Mouse (Mus musculus): Measurements from ENCODE around the gene Cat. TPM values are rescaled to one million over a fixed set of nuclear protein-coding genes. Genes with fewer than 3 reads are reported as not detected.

Gene Cat
- polyA plus RNA-seq, 1 experiment from 2014 or later: 173 TPM

DNA sequence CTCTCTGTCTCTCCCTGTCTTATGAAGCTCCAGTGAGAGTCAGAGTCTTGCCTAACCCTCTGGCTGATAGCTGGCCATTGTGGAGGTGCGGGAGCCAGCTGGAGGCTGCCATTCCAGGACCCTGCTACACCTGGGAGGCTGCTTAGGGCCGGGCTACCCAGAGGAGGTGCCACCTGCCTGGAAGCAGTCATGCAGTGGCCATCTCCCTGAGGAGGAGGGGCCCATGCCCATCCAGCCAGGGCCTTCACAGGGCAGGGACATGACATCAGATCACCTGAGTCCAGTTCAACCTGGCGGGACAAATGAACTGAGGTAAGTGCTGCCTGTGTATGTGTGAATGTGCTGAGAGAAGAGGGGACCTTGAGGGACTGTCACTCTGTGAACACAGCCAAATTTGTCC lies 73.1 kb downstream of the Cat start:
- Histone ChIP-seq H3K9ac (ENCODE audit: low read depth, low read length) (no peak overlapping the region), H3K4me2 (replicated peaks; ENCODE audit: low read depth) (no peak overlapping the region), H3K9me3 (ENCODE audit: control insufficient read depth) (no peaks in the 10 kb centered on the region), H3K27ac (ENCODE audit: low read depth, low read length) (no peak overlapping the region), H3K4me1 (replicated peaks; ENCODE audit: control insufficient read depth, insufficient read depth, low read length) (no peaks in the 10 kb centered on the region), H3K27me3 (replicated peaks; ENCODE audit: control insufficient read depth, insufficient read depth, low read length) (no peaks in the 10 kb centered on the region), H3K36me3 (ENCODE audit: control insufficient read depth, insufficient read depth) (no peaks in the 10 kb centered on the region), H3K4me3 (ENCODE audit: low read depth, low read length) (no peak overlapping the region)
- 80% methylated on average over 3 of the region's 3 CpGs for WGBS
- no peak for TF ChIP-seq CTCF (IDR thresholded peaks at IDR 0.05; ENCODE audit: low read depth)
- no peak for ATAC-seq

DNA sequence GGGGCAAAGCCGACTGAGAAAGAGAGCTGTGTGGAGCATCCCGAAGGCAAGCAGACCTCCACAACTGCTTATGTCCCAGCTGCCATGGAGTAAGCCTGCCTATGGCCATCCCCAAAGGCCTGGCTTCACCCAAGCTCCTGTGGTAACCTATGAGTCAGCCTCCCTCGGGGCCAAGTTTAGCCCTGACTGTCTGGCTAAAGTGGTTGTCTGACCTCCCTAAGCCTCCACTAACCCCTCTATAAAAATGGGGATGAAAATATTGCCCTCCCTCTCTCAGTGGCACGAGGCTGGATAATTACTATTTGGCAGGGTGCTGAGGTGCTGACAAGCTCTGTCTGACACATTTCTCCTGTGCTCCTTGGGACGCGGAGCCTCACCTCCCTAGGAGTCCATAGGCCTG lies 73.6 kb downstream of the Cat start, which contains the start of gene Elf5:
Gene Elf5 (plus strand): TSS at position 341 of the 400 bp plus-strand sequence.
- ATAC-seq: no peak
- H3K27me3 ChIP-seq (replicated peaks; ENCODE audit: control insufficient read depth, insufficient read depth, low read length): no peaks in the 10 kb centered on the region
- WGBS: 78% methylated on average over 6 of the region's 6 CpGs
- H3K4me1 ChIP-seq (replicated peaks; ENCODE audit: control insufficient read depth, insufficient read depth, low read length): no peaks in the 10 kb centered on the region
- H3K4me2 ChIP-seq (replicated peaks; ENCODE audit: low read depth): no peak within 1 kb of the TSS
- H3K9ac ChIP-seq (ENCODE audit: low read depth, low read length): no peak within 1 kb of the TSS
- no peaks in the 10 kb centered on the region for H3K36me3 ChIP-seq (ENCODE audit: control insufficient read depth, insufficient read depth)
- TF ChIP-seq CTCF (IDR thresholded peaks at IDR 0.05; ENCODE audit: low read depth): no peak
- no peak within 1 kb of the TSS for H3K4me3 ChIP-seq (ENCODE audit: low read depth, low read length)
- H3K27ac ChIP-seq (ENCODE audit: low read depth, low read length): no peak within 1 kb of the TSS
- H3K9me3 ChIP-seq (ENCODE audit: control insufficient read depth): no peaks in the 10 kb centered on the region

DNA sequence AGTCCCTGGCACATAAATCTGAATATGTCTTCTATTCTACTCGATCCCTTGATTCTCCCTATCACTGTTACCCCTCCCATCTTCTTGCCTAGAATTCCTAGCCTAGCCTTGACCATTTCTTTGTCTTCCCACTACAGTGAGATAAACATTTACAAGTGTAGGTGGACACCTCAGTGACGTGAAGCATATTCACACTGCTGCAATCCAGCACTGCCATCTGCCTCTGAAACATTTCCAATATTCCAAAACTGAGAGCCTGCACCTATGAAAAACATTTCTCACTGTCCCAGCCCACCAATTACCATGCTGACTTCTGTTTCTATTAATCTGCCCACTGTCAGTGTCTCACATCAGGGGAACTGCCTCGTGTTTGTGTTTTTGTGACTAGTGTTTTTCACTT lies 78.7 kb downstream of the Cat start:
- H3K9ac ChIP-seq (ENCODE audit: low read depth, low read length): no peak overlapping the region
- H3K27ac ChIP-seq (ENCODE audit: low read depth, low read length): no peak overlapping the region
- no peaks in the 10 kb centered on the region for H3K27me3 ChIP-seq (replicated peaks; ENCODE audit: control insufficient read depth, insufficient read depth, low read length)
- no peaks in the 10 kb centered on the region for H3K36me3 ChIP-seq (ENCODE audit: control insufficient read depth, insufficient read depth)
- 65% methylated on average over 3 of the region's 3 CpGs for WGBS
- H3K4me2 ChIP-seq (replicated peaks; ENCODE audit: low read depth): no peak overlapping the region
- H3K9me3 ChIP-seq (ENCODE audit: control insufficient read depth): no peaks in the 10 kb centered on the region
- H3K4me3 ChIP-seq (ENCODE audit: low read depth, low read length): no peak overlapping the region
- ATAC-seq: no peak
- no peaks in the 10 kb centered on the region for H3K4me1 ChIP-seq (replicated peaks; ENCODE audit: control insufficient read depth, insufficient read depth, low read length)
- TF ChIP-seq CTCF (IDR thresholded peaks at IDR 0.05; ENCODE audit: low read depth): no peak

Other genes starting within 250 kb of the Cat start
- gene Ehf, start 181.9 kb downstream of the Cat start, polyA plus RNA-seq (2015; fragmentation: Nextera tagmentation; extraction: Ambion mirVana): 19.8 and 24.3 TPM in 2 replicates
- not detected in 2 replicates for gene Elf5, start 73.5 kb downstream of the Cat start, polyA plus RNA-seq (2015; fragmentation: Nextera tagmentation; extraction: Ambion mirVana)
- 3.8 and 3.9 TPM in 2 replicates for gene Abtb2, start 81.2 kb upstream of the Cat start, polyA plus RNA-seq (2015; fragmentation: Nextera tagmentation; extraction: Ambion mirVana)

All from intestine, postnatal 0 days (tissue).